Mouse (Mus musculus) stomach, postnatal 0 days (tissue): ENCODE results near the gene Frmd4b. TPM values are rescaled to one million over a fixed set of nuclear protein-coding genes. Genes with fewer than 3 reads are reported as not detected.

Experiments
- ATAC-seq: fragments of 200-750 bp; cut with Nextera tagmentation; 2 replicates; pipeline ENCODE4 v1.8.0; 2017; ENCODE audit not compliant: low FRiP score, low TSS enrichment
- DNase-seq: peaks from one replicate; pipeline ENCODE4 v3.0.0-alpha.2; 2016; ENCODE audit warnings: low spot score
- H3K27ac ChIP-seq: fragments of 300-500 bp; sonication (generic); replicated peaks from 2 replicates; pipeline ENCODE4 v1.5.1; 2014; ENCODE audit warnings: mild to moderate bottlenecking, control low read depth
- H3K27me3 ChIP-seq: fragments of 300-500 bp; sonication (generic); 2 replicates; pipeline ENCODE4 v1.6.1; 2014; ENCODE audit warnings: low read length; ENCODE audit not compliant: control insufficient read depth, insufficient read depth
- H3K36me3 ChIP-seq: fragments of 300-500 bp; sonication (generic); 2 replicates; pipeline ENCODE4 v1.6.1; 2014; ENCODE audit warnings: low read length, mixed read lengths; ENCODE audit not compliant: control insufficient read depth, insufficient read depth
- H3K4me1 ChIP-seq: fragments of 300-500 bp; sonication (generic); replicated peaks from 2 replicates; pipeline ENCODE4 v1.6.1; 2014; ENCODE audit warnings: antibody characterized with exemption; ENCODE audit not compliant: control insufficient read depth, insufficient read depth
- H3K4me2 ChIP-seq: fragments of 300-500 bp; sonication (generic); replicated peaks from 2 replicates; pipeline ENCODE4 v1.6.1; 2014; ENCODE audit warnings: low read depth, mild to moderate bottlenecking, control low read depth, moderate library complexity
- H3K4me3 ChIP-seq: fragments of 300-500 bp; sonication (generic); 2 replicates; pipeline ENCODE4 v1.5.1; 2014; ENCODE audit warnings: low read depth, low read length, control low read depth
- H3K9ac ChIP-seq: fragments of 300-500 bp; sonication (generic); 2 replicates; pipeline ENCODE4 v1.6.1; 2014; ENCODE audit warnings: mild to moderate bottlenecking, low read length, control low read depth, mixed read lengths
- H3K9me3 ChIP-seq: fragments of 300-500 bp; sonication (generic); 2 replicates; pipeline ENCODE4 v1.6.1; 2016; ENCODE audit warnings: low read length; ENCODE audit not compliant: control insufficient read depth
- CTCF ChIP-seq: IDR thresholded peaks from 2 replicates; pipeline ENCODE4 v1.5.1; 2016; ENCODE audit warnings: antibody characterized with exemption, low read depth, mild to moderate bottlenecking, moderate library complexity
- EP300 ChIP-seq: optimal IDR thresholded peaks from 2 replicates; pipeline ENCODE3; 2016; ENCODE audit warnings: antibody characterized with exemption
- whole genome bisulfite sequencing: fragments of 180-500 bp; shearing (Covaris S2); extraction: QIAGEN DNeasy Blood & Tissue Kit; methylation state at CpG from one replicate; pipeline ENCODE4 v1.1.7; 2014; 5-methylcytosine and 5-hydroxymethylcytosine counted together
- polyA plus RNA-seq: library from polyadenylated mRNA; unstranded; fragments of >200 nt; fragmentation: Nextera tagmentation; extraction: Ambion mirVana; gene quantifications from 2 replicates; pipeline ENCODE4 v1.2.1, GENCODE M21; 2015

The Frmd4b gene
- polyA plus RNA-seq, 1 experiment from 2014 or later: 11.2 TPM

DNA sequence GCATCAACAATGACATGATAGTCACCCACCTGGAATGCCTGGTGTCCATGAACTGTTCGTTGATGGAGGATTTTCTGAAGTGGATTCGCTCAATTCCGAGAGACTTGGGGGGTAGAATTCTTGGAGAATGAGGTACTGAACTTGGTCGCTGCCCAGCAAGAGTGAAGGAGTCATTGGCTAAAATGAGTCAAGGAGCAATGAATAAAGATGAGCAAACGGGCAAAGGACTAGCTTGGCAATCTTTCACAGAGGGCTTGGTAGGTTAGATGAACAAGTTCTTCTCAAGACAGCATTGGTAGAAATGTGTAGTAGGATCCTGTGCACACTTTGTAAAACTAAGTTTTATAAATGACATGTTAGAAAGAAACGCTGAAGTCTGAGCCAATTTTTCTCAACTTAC, 317.2 kb downstream of the Frmd4b start:
- 94% methylated on average over 6 of the region's 6 CpGs for WGBS
- H3K4me3 ChIP-seq: no peak overlapping the region
- TF ChIP-seq CTCF (no peak), EP300 (no peak)
- H3K36me3 ChIP-seq: peaks cover 9% of the 10 kb centered on the region
- H3K4me2 ChIP-seq: no peak overlapping the region
- no peaks in the 10 kb centered on the region for H3K9me3 ChIP-seq
- ATAC-seq (no peak), DNase-seq (no peak)
- H3K27ac ChIP-seq: no peak overlapping the region
- H3K27me3 ChIP-seq: no peaks in the 10 kb centered on the region
- no peaks in the 10 kb centered on the region for H3K4me1 ChIP-seq
- H3K9ac ChIP-seq: no peak overlapping the region

DNA sequence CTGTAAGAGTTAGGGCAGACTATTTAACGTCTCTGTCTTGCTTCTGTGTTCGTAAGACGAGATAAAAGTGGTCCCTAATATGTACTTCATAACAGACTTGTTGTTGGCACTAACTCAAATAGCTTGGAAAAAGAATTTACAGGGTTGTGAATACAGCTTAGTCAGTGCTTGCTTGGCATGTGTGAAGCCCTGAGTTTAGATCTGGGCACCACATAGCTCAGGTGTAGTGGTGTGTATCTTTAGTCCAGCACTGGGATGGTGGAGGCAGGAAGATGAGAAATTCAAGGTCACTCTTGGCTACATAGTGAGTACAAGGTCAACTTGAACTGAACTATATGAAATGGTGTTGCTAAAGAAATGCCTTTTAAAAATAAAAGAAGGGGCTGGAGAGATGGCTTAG, 320.2 kb downstream of the Frmd4b start:
- no peak overlapping the region for H3K4me2 ChIP-seq
- no peak overlapping the region for H3K9ac ChIP-seq
- no peaks in the 10 kb centered on the region for H3K27me3 ChIP-seq
- peaks cover 10% of the 10 kb centered on the region; the same call in 1 of the 2 replicates for H3K4me1 ChIP-seq
- H3K4me3 ChIP-seq: no peak overlapping the region
- no peak for ATAC-seq
- H3K27ac ChIP-seq: no peak overlapping the region
- no peak for DNase-seq
- H3K36me3 ChIP-seq: peaks cover 9% of the 10 kb centered on the region
- TF ChIP-seq CTCF (no peak), EP300 (no peak)
- H3K9me3 ChIP-seq: no peaks in the 10 kb centered on the region
- 64% methylated on average over 3 of the region's 3 CpGs for WGBS

DNA sequence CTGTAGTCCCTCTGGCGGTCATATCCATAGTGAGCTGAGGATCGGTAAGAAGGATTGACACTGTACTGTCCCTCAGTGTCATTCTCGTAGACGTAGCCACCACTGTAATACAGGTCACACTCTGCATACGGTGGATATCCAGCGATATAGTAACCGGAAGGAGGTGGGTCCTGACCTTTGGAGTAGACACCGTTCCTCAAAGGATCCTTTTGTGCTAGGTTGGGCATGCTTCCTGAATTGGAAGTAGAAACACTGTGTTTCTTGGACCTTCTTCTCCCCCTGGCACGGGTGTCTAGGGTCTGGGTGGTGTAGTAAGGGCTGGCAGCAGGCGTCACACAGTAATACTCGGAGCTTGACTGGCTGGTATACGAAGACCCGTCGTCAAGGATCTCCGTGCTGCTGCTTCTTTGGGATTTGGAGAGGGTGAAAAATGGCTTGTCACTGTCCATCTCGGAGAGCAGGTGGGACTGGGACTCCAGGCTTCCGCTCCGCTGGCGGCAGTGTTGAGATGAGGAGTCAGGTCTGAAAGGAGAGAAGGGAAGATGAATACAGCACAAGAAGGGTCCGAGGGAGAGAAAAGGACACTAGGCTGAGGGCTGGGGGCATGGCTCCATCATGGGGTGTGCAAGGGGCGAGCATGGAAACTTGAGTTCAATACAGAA, 321.3 kb downstream of the Frmd4b start:
- H3K9me3 ChIP-seq: no peaks in the 10 kb centered on the region
- peaks cover 9% of the 10 kb centered on the region for H3K36me3 ChIP-seq
- H3K4me1 ChIP-seq: peaks cover 14% of the 10 kb centered on the region; the same call in 1 of the 2 replicates
- 92% methylated on average over 21 of the region's 21 CpGs for WGBS
- DNase-seq (no peak), ATAC-seq (no peak)
- H3K27ac ChIP-seq: no peak overlapping the region
- TF ChIP-seq CTCF (no peak), EP300 (no peak)
- H3K4me2 ChIP-seq: no peak overlapping the region
- H3K27me3 ChIP-seq: no peaks in the 10 kb centered on the region
- H3K4me3 ChIP-seq: no peak overlapping the region
- H3K9ac ChIP-seq: no peak overlapping the region

DNA sequence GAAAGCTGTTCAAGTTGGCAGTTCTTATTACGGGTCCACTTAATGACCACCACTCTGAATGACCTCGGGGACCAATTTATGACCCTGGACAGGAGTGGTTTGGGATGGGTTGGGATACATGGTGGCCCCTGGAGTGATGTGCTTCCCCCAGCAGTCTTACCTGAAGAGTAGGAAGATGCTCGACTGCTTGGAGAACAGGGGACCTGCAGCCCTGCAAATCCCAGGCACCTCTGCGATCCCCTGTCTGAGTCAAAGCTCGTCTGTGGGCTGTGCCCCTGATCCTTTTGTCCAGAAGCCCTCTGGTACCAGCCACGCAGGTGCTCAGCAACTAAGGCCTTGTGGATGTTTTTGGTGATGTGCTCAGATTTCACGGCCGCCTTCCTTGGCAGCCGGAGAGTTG, 321.9 kb downstream of the Frmd4b start:
- H3K27ac ChIP-seq: peak overlapping the region; percentile 82

DNA sequence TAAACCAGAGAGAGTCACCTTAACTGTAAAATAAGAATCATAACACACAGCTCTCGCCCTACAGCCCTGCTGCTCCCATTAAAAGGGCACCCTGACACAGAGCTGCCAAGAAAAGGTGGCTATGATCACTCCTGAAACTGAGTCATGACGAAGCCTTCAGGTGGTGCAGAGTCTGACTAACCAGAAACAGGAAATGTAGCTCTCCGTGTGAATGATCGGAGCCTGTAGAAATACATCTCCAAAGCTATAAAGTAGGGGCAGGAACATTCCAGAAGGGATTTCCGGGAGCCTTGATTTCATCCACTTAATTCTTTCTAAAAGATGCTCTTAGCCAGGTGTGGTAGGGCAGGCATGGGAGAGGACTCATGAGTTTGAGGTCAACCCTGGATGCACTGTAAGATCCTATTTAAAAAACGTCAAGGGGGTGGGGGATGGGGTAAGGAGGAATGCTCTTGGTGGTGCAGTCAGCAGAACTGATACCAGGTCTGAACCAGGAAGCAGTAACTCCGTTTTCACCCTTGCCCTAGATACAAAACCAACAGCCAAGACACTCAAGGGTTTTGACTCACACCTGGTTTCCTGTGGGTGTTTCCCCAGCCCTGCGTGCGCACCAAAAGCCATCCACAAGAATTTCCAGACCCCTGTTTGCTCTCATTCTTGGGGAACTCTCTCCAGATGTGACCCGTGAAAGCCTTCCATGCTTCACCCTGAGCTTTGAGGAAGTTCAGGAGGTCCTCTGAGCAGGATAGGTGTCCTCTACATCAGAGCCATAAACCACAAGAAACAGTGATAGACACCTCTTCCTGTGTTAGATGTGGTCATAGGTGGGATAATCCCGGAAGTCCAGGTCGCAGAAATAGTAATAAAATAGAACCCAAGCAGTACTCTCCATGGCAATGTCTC, 323.4 kb downstream of the Frmd4b start:
- no peak overlapping the region for H3K4me3 ChIP-seq
- H3K27ac ChIP-seq: peak overlapping the region; percentile 82
- no peaks in the 10 kb centered on the region for H3K9me3 ChIP-seq
- no peak for TF ChIP-seq EP300
- TF ChIP-seq CTCF: no peak
- 58% methylated on average over 12 of the region's 12 CpGs for WGBS
- ATAC-seq (peak; percentile 89), DNase-seq (peak; percentile 66)
- H3K36me3 ChIP-seq: peaks cover 9% of the 10 kb centered on the region
- H3K9ac ChIP-seq: no peak overlapping the region
- no peaks in the 10 kb centered on the region for H3K27me3 ChIP-seq
- peaks cover 14% of the 10 kb centered on the region; the same call in 1 of the 2 replicates for H3K4me1 ChIP-seq
- H3K4me2 ChIP-seq: no peak overlapping the region

More for the DNA sequence above, 321.9 kb downstream of the Frmd4b start:
- no peak for ATAC-seq
- no peaks in the 10 kb centered on the region for H3K9me3 ChIP-seq
- no peak for DNase-seq
- H3K27me3 ChIP-seq: no peaks in the 10 kb centered on the region
- H3K4me3 ChIP-seq: no peak overlapping the region
- no peak overlapping the region for H3K4me2 ChIP-seq
- TF ChIP-seq EP300 (no peak), CTCF (no peak)
- H3K36me3 ChIP-seq: peaks cover 9% of the 10 kb centered on the region
- peaks cover 14% of the 10 kb centered on the region; the same call in 1 of the 2 replicates for H3K4me1 ChIP-seq
- H3K9ac ChIP-seq: no peak overlapping the region
- 88% methylated on average over 9 of the region's 9 CpGs for WGBS

DNA sequence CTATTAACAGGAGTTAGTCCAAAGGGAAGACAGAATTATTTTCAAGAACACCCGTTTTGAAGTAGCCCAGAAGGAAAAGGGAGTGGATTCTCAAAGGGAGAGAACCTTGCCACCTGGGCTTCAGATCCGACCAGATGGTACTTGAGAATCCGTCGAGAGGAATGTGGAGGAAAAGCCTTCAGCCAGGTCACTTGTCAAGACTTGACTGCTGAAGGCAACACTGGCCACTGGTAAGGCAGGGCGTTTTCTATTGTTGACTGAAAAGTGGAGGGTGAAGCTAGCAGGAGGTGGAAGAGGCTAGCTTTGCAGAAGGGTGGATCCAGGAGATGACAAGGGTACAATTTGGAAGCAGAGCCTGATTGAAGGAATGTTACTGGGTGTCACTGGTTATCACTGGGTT, 324.4 kb downstream of the Frmd4b start:
- H3K27ac ChIP-seq: peak overlapping the region; percentile 82
- no peak for DNase-seq
- H3K9ac ChIP-seq: no peak overlapping the region
- no peak overlapping the region for H3K4me3 ChIP-seq
- H3K4me2 ChIP-seq: no peak overlapping the region
- H3K36me3 ChIP-seq: peaks cover 10% of the 10 kb centered on the region
- peaks cover 14% of the 10 kb centered on the region; the same call in 1 of the 2 replicates for H3K4me1 ChIP-seq
- no peaks in the 10 kb centered on the region for H3K27me3 ChIP-seq
- no peak for TF ChIP-seq EP300
- TF ChIP-seq CTCF: no peak
- 48% methylated on average over 5 of the region's 5 CpGs for WGBS
- no peak for ATAC-seq
- no peaks in the 10 kb centered on the region for H3K9me3 ChIP-seq
